Mouse (Mus musculus) mesoderm, embryonic 11.5 days (tissue): ENCODE measurements at regions not wholly inside any gene's neighbourhood (a gene's known extent, or its start where the extent isn't known, plus 50 kb on each side); places are given as distances from the start of the nearest gene placed in this dataset.

Experiments used
- DNase-seq: peaks from one replicate; pipeline ENCODE4 v3.0.0-alpha.2; 2012; ENCODE audit warnings: low read depth, low spot score

GRCm38 (mm10) chr6:35605100-35605499 lies 65.4 kb upstream of the Mtpn start:
- no peak for DNase-seq

- DNase-seq, result no peak
These were observed 61.7 kb upstream of the Mtpn start for GRCm38 (mm10) chr6:35601373-35601772.

GRCm38 (mm10) chr6:35599841-35600240 lies 60.2 kb upstream of the Mtpn start:
- DNase-seq, result no peak

- DNase-seq, result no peak
These were observed 58.9 kb upstream of the Mtpn start for GRCm38 (mm10) chr6:35598406-35599185.

- no peak for DNase-seq
These were observed 55.3 kb upstream of the Mtpn start for GRCm38 (mm10) chr6:35595012-35595411.

GRCm38 (mm10) chr6:35592234-35592633 lies 52.5 kb upstream of the Mtpn start:
- DNase-seq, result no peak
